Mouse (Mus musculus) midbrain, embryonic 14.5 days (tissue): ENCODE results near the gene Homer2. TPM values are rescaled to one million over a fixed set of nuclear protein-coding genes. Genes with fewer than 3 reads are reported as not detected.
A peak's percentile ranks its signal among the peaks of the same experiment; 100 is the strongest.

ENCODE experiments used
- ATAC-seq: fragments of 200-750 bp; cut with Nextera tagmentation; 2 replicates; pipeline ENCODE4 v1.8.0; 2017; ENCODE audit warnings: moderate number of reproducible peaks, moderate library complexity; ENCODE audit not compliant: low FRiP score, low TSS enrichment
- DNase-seq: peaks from one replicate; pipeline ENCODE4 v3.0.0-alpha.2; 2015
- H3K27ac ChIP-seq: fragments of 300-500 bp; sonication (generic); replicated peaks from 2 replicates; pipeline ENCODE4 v1.5.1; 2014; ENCODE audit warnings: mild to moderate bottlenecking, low read depth, low read length, moderate library complexity
- H3K27me3 ChIP-seq: fragments of 300-500 bp; sonication (generic); 2 replicates; pipeline ENCODE4 v1.6.1; 2014; ENCODE audit warnings: low read length, control low read depth, mixed read lengths; ENCODE audit not compliant: control insufficient read depth, insufficient read depth
- H3K36me3 ChIP-seq: fragments of 300-500 bp; sonication (generic); 2 replicates; pipeline ENCODE4 v1.6.1; 2014; ENCODE audit warnings: low read length, control low read depth; ENCODE audit not compliant: control insufficient read depth, insufficient read depth
- H3K4me1 ChIP-seq: fragments of 300-500 bp; sonication (generic); 2 replicates; pipeline ENCODE4 v1.6.1; 2014; ENCODE audit warnings: mild to moderate bottlenecking, antibody characterized with exemption, low read length, control low read depth; ENCODE audit not compliant: control insufficient read depth, insufficient read depth
- H3K4me2 ChIP-seq: fragments of 300-500 bp; sonication (generic); 2 replicates; pipeline ENCODE4 v1.6.1; 2014; ENCODE audit warnings: mild to moderate bottlenecking, low read length, moderate library complexity
- H3K4me3 ChIP-seq: fragments of 300-500 bp; sonication (generic); replicated peaks from 2 replicates; pipeline ENCODE4 v1.5.1; 2014; ENCODE audit warnings: low read depth, low read length
- H3K9ac ChIP-seq: fragments of 300-500 bp; sonication (generic); replicated peaks from 2 replicates; pipeline ENCODE4 v1.6.1; 2014; ENCODE audit warnings: mild to moderate bottlenecking, low read length, moderate library complexity
- H3K9me3 ChIP-seq: fragments of 300-500 bp; sonication (generic); 2 replicates; pipeline ENCODE4 v1.6.1; 2016; ENCODE audit warnings: low read length, control low read depth, mixed read lengths; ENCODE audit not compliant: control insufficient read depth
- WGBS: fragments of 180-500 bp; shearing (Covaris S2); extraction: QIAGEN DNeasy Blood & Tissue Kit; methylation state at CpG from one replicate; pipeline ENCODE4 v1.1.7; 2014; 5-methylcytosine and 5-hydroxymethylcytosine counted together
- polyA plus RNA-seq: library from polyadenylated mRNA; unstranded; fragments of >200 nt; fragmentation: Nextera tagmentation; extraction: Ambion mirVana; gene quantifications from 2 replicates; pipeline ENCODE4 v1.2.1, GENCODE M21; 2014

The Homer2 gene
- polyA plus RNA-seq, 1 experiment from 2014 or later: 19.1 TPM

GRCm38 (mm10) chr7:81570752-81571107 is 136.6 kb downstream of the Homer2 start:
- Histone ChIP-seq H3K9me3 (no peaks in the 10 kb centered on the region), H3K27ac (no peak overlapping the region; the same call in 1 of the 2 replicates)
- no peak; the same call in 1 of the 2 replicates for ATAC-seq

GRCm38 (mm10) chr7:81570271-81570670 is 137.1 kb downstream of the Homer2 start:
- Histone ChIP-seq H3K36me3 (peaks cover 3% of the 10 kb centered on the region; the same call in 1 of the 2 replicates), H3K9me3 (no peaks in the 10 kb centered on the region), H3K27me3 (no peaks in the 10 kb centered on the region), H3K4me2 (no peak overlapping the region), H3K4me3 (no peak overlapping the region), H3K9ac (no peak overlapping the region), H3K27ac (no peak overlapping the region), H3K4me1 (peaks cover 17% of the 10 kb centered on the region)
- 90% methylated on average over 3 of the region's 3 CpGs for WGBS
- no peak for DNase-seq
- ATAC-seq: no peak

More at GRCm38 (mm10) chr7:81570752-81571107, 136.6 kb downstream of the Homer2 start:
- Histone ChIP-seq H3K4me3 (peak overlapping the region; percentile 83), H3K36me3 (peaks cover 8% of the 10 kb centered on the region; the same call in 1 of the 2 replicates), H3K9ac (no peak overlapping the region), H3K27me3 (no peaks in the 10 kb centered on the region), H3K4me1 (peaks cover 17% of the 10 kb centered on the region), H3K4me2 (peak overlapping the region; percentile 68)
- 4% methylated on average over 5 of the region's 5 CpGs for WGBS
- no peak for DNase-seq

DNA sequence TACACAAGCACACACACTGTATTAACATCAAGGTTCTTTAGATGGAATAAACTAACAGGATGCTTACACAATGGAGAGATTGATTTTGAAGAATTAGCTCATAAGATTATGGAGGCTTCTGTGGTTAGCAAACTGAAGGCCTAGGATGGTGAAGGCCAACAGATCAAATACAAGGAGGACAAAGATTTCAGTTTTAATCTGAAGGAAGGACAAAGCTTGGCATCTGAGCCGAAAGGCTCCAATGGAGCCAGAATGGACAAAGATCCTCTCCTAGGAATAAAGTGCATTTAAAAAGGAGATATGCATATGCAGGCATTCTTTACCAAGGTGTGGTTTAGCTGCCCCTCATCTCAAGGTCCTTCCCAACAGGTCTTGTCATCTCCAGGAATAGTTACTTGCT is 137.5 kb downstream of the Homer2 start:
- no peak overlapping the region for H3K9ac ChIP-seq
- WGBS: 90% methylated on average over 1 of the region's 1 CpGs
- no peak overlapping the region for H3K4me3 ChIP-seq
- H3K27me3 ChIP-seq: no peaks in the 10 kb centered on the region
- no peak overlapping the region for H3K4me2 ChIP-seq
- ATAC-seq (no peak), DNase-seq (no peak)
- no peaks in the 10 kb centered on the region for H3K36me3 ChIP-seq
- H3K27ac ChIP-seq: no peak overlapping the region
- peaks cover 17% of the 10 kb centered on the region for H3K4me1 ChIP-seq
- no peaks in the 10 kb centered on the region for H3K9me3 ChIP-seq

- Histone ChIP-seq H3K4me1 (peaks cover 5% of the 10 kb centered on the region), H3K27me3 (no peaks in the 10 kb centered on the region), H3K27ac (no peak overlapping the region), H3K9ac (no peak overlapping the region), H3K4me3 (no peak overlapping the region), H3K4me2 (no peak overlapping the region), H3K36me3 (no peaks in the 10 kb centered on the region), H3K9me3 (no peaks in the 10 kb centered on the region)
- ATAC-seq (no peak), DNase-seq (no peak)
- WGBS: 94% methylated on average over 5 of the region's 5 CpGs
These were observed 139.9 kb downstream of the Homer2 start for GRCm38 (mm10) chr7:81567396-81567795.

DNA sequence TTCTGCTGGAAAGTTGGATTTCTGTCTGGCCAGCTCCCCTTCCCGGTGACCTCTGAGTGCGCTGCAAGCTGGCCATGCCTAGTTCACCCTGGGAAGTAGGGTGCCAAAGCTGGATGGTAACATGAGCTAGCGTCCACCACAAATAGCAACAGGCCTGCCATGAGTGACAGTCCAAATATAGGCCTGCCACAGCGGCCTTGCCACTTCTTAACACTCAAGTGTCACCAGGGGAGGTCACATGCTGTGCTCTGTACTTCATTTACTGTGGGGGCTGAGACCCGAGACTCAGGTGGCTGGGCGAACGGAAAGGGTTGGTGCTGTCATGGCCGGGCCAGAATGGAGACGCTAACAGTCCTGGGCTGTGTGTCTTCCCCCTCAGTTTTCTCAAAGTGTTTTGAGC is 140.4 kb downstream of the Homer2 start, which contains the start of gene Fsd2:
Gene Fsd2, minus strand, starts transcription at position 53 of the 400 bp plus-strand sequence.
- Histone ChIP-seq H3K4me2 (no peak within 1 kb of the TSS), H3K36me3 (no peaks in the 10 kb centered on the region), H3K4me1 (no peaks in the 10 kb centered on the region), H3K9me3 (no peaks in the 10 kb centered on the region), H3K4me3 (no peak within 1 kb of the TSS), H3K9ac (no peak within 1 kb of the TSS), H3K27ac (no peak within 1 kb of the TSS), H3K27me3 (no peaks in the 10 kb centered on the region)
- 76% methylated on average over 9 of the region's 9 CpGs for WGBS
- ATAC-seq (no peak), DNase-seq (no peak)

GRCm38 (mm10) chr7:81566332-81566731 is 141.0 kb downstream of the Homer2 start:
- Histone ChIP-seq H3K36me3 (no peaks in the 10 kb centered on the region), H3K9me3 (no peaks in the 10 kb centered on the region), H3K4me2 (no peak overlapping the region), H3K27me3 (no peaks in the 10 kb centered on the region), H3K4me1 (no peaks in the 10 kb centered on the region), H3K4me3 (no peak overlapping the region), H3K27ac (no peak overlapping the region), H3K9ac (no peak overlapping the region)
- 72% methylated on average over 4 of the region's 4 CpGs for WGBS
- ATAC-seq (no peak), DNase-seq (no peak)

GRCm38 (mm10) chr7:81565381-81566055 is 141.8 kb downstream of the Homer2 start:
- no peaks in the 10 kb centered on the region for H3K36me3 ChIP-seq

DNA sequence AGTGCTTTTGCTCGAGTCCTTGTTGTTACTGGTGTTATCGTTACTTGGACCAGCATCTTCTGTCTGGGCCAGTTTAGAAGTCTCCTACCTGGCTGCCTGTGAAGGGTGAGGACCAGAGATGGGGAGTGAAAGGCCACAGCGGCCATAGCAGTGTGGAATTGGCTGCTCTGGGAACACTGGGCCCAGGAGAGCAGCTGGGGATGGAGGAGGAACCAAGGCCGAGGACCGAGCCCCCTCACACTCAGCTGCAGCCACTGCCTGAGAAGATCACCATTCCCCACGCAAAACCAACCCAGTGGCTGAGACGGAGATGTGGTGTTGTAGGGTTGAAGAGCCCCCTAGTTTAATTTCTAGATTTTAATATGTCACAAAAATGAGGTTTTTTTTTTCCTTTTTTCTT is 142.6 kb downstream of the Homer2 start:
- no peaks in the 10 kb centered on the region for H3K36me3 ChIP-seq
- no peaks in the 10 kb centered on the region for H3K9me3 ChIP-seq
- DNase-seq: no peak
- no peak overlapping the region for H3K4me3 ChIP-seq
- no peak for ATAC-seq
- H3K27me3 ChIP-seq: no peaks in the 10 kb centered on the region
- H3K27ac ChIP-seq: no peak overlapping the region
- H3K9ac ChIP-seq: no peak overlapping the region
- H3K4me1 ChIP-seq: no peaks in the 10 kb centered on the region
- 73% methylated on average over 7 of the region's 7 CpGs for WGBS
- H3K4me2 ChIP-seq: no peak overlapping the region

More at GRCm38 (mm10) chr7:81565381-81566055, 141.8 kb downstream of the Homer2 start:
- WGBS: 60% methylated on average over 7 of the region's 7 CpGs
- Histone ChIP-seq H3K4me2 (no peak overlapping the region), H3K9ac (no peak overlapping the region), H3K9me3 (no peaks in the 10 kb centered on the region), H3K27me3 (no peaks in the 10 kb centered on the region), H3K4me3 (no peak overlapping the region), H3K27ac (no peak overlapping the region), H3K4me1 (no peaks in the 10 kb centered on the region)
- ATAC-seq: no peak
- peak; percentile 39 for DNase-seq

DNA sequence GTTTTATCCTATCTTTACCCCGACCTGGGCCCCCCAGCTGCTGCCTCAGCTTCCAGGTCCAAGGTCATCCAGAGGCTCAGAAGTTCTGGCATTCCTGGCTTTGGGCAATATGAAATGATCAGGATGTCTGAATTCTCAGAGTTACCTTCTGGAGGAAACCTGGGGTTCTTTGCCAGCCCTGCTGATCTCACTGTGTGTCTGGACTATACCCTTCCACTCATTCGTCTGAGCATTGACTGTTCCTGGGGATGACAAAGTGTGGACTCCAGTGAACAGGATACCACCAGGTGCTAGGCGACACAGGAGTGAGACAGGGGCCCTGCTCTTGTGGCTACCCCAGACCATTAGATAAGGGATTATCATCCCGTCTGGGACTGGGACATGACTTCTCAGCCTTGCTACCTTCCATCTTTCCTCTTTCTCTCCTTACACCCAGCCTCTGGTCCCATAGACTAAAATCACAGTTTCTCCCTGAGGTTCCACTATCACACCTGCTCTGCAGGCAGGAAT is 143.8 kb downstream of the Homer2 start:
- Histone ChIP-seq H3K9ac (no peak overlapping the region), H3K36me3 (no peaks in the 10 kb centered on the region), H3K4me1 (no peaks in the 10 kb centered on the region), H3K27ac (no peak overlapping the region), H3K27me3 (no peaks in the 10 kb centered on the region), H3K9me3 (no peaks in the 10 kb centered on the region), H3K4me2 (no peak overlapping the region), H3K4me3 (no peak overlapping the region)
- no peak for ATAC-seq
- no peak for DNase-seq
- 78% methylated on average over 4 of the region's 4 CpGs for whole genome bisulfite sequencing
